Mouse (Mus musculus) cortical plate, adult 2 months (tissue): ENCODE data around the gene 6820408C15Rik.

Experiments used
- CTCF ChIP-seq: fragments of 200-500 bp; IDR thresholded peaks from 2 replicates; pipeline ENCODE4 v1.5.1; 2011; ENCODE audit warnings: mild to moderate bottlenecking, control low read depth, low read length; ENCODE audit not compliant: insufficient read depth; ENCODE audit errors: extremely low read depth
- POLR2A ChIP-seq: fragments of 200-500 bp; IDR thresholded peaks from 2 replicates; pipeline ENCODE4 v1.6.1; 2011; ENCODE audit warnings: mild to moderate bottlenecking, low read length, control low read depth; ENCODE audit not compliant: insufficient read depth; ENCODE audit errors: extremely low read depth

GRCm38 (mm10) chr2:152415287-152415686 lies at the start of gene 6820408C15Rik:
- TF ChIP-seq CTCF (no peak), POLR2A (no peak)
